Mouse (Mus musculus) cerebellum, postnatal 10 days (tissue): Measurements from ENCODE around the gene C2cd3.
A peak's percentile ranks its signal among the peaks of the same experiment; 100 is the strongest.

ENCODE experiments used
- DNase-seq, 2 experiments: peaks; one replicate each; pipeline ENCODE4 v3.0.0; 2021; ENCODE audit warnings: mixed read lengths in 2 of 2

Gene C2cd3

DNA sequence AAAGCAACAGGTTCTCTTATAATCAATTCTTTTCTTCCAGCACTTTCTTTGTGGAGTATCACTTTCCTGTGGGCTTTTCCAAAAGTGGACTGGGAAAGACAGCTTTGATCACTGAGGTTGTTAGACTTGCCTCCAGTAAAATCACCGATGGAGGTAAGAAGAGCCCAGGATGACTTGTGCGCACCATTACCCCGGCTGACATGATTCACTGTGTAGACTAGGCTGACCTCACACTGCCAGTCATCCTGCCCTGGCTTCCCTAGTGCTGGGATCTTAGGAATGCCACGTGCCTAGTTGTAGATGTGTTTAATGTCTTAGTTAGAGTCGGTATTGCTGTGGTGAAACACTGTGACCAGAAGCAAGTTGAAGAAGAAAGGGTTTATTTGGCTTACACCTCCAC is 35.6 kb downstream of the C2cd3 start:
- no peak for DNase-seq

DNA sequence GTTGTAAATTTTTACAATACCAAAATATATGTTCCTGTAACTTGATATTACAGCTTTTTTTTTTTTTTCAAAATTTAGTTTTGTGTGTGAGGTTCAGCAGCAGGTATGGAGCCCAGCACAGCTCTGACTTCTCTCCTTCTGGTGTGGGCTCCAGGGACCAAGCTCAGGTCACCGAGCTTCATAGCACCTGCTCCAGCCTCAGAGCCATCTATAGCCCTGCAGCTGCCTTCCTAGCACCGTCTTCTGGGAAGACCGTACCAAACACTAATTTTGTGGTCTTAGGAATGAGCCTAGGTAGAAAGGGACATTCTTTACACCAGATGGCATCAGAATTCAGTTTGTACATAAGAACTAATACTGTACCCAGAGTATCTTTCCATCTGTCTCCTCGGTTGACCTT is 36.7 kb downstream of the C2cd3 start:
- no peak for DNase-seq

DNA sequence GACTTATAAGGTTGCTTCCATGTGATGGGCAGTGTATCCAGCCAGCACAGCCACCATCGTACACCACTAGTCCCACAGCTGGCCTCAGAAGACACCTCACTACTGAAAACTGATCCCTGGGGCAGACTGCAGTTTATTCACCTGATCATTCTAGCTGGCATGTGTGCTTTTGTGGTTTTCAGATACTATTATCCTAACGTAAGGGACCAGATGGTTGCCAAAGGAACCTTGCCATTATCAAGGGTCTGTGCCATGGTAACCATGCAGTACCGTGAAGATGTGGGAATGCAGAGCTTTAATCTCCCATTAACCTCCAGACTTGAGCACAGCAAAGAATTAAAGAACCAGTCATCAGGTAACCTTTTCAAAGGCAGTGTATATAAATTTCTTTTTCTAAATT is 53.8 kb downstream of the C2cd3 start:
- DNase-seq = no peak

DNA sequence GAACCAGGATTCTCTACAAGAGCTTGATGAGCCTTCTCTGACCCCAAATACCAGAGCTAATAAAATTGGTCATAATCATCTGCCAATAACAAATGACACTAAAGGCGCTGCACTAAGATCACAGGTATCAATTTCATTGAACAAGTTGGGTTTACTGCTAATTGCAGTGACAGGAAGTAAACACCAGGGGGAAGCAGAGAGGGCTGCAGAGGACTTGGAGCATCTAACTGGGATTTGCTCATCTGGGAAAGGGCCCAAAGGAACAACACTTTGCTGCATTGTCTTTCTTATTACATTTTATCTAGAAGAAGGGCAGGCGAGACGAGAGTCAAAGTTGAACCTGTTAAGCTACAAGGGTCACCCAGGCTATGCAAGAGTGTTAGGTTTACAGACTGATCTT is 57.1 kb downstream of the C2cd3 start:
- DNase-seq = peak; percentile 74 to 79

DNA sequence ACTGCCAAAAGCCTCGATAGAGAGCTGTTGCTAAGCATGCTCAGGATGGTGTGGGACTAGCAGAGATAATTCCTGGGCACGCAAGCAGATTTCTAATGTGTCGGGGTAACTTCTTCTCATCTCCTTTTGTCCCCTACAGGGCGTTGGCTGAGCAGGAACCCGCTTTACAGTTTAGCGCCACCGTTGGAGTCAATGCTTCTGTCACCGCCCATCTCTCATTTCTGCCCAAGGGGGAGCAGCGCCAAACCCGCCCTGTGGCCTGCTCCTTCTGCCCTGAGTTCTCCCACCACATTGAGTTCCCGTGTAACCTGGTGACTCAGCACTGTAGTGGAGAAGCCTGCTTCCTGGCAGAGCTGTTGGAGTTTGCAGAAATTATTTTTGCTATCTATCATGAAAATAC is 57.9 kb downstream of the C2cd3 start:
- DNase-seq = no peak

DNA sequence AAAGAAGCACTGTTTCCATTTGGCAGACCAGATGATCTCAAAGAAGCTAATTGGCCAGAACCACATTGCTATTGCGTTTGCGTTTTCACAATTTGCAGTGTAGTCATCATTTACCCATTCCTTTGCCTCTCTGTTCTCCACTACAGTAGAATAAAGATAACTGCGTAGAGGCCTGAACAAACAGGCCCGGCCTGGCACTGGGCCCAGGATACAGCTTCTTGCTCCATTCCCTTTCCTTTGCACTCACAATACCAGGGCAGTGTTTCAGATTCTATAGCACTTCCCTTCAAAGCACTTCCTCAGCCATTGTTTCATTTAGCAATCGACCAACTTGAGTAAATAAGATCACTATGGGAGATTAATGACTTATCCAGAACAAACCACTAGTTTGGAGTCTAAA is 59.1 kb downstream of the C2cd3 start:
- DNase-seq = peak; percentile 13 to 22

DNA sequence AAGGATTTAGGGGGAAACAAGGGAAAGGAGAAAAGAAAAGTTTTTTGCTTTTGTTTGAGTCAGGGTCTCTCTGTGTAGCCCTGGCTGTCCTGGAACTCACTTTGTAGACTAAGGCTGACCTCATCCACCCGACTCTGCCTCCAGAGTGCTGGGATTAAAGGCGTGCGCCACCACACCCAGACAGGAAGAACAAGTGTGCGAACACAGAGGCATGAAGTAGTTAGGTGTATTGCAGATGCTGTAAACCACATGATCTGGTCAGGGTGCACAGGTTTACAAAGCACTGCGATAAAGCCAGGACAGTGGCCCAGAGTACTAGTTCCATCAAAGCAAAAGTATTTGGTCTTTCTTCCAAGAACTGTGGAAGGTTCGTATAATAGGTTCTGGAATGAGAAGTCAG is 61.3 kb downstream of the C2cd3 start:
- DNase-seq = no peak

DNA sequence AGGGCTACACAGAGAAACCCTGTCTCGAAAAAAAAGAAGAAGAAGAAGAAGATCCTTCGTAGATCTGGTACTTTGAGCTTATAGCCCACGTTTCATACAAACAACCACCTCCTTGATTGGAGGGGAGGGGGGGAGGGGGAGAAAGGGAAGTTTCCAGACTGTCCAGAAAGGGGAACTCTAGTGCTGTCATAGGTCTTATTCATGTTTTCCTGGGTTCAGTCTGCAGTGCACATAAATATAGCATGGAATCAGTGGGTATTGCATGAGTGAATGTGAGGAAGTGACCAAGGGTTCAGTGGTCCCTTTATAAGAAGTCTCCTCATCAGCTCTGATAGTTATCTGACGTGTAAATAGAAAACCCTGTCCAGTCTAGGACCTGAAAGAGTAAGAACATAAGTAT is 71.7 kb downstream of the C2cd3 start:
- no peak for DNase-seq

DNA sequence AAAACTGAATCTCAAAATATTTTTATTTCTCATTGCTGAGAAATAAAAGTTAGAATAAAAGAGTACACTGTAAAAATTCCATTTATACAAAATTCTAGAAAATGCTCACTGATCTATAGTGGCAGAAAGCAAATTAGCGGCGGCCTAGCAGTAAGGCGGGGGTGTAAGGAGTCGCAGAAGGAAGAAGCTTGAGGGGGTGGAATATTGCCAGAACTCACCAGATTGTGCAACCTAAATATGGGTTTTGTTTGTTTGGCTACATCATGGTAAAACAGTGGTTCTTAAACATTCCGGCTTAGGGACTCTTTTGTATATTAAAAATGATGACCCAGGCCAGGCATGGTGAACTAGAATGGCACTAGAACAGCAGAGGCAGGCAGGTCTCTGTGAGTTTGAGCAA is 74.2 kb downstream of the C2cd3 start:
- DNase-seq = no peak

DNA sequence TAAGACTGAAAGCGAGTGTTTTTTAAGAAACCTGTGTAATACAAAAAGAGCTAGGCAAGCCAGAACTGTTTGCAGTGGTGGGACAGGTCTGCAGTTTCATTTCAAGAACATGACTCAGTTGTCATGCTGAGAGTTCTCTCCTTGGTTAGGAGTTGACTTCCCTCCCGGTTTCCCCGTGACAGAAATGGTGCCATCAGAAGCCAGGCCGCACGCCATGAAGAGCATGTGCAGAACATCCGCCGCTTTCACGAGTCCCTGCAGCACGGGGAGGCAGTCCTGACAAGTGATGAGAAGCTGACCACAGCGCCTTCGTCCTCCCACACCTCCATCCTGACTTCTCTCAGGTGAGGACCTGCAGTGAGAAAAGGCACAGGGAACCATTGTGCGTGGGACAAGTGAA is 76.5 kb downstream of the C2cd3 start:
- no peak for DNase-seq

DNA sequence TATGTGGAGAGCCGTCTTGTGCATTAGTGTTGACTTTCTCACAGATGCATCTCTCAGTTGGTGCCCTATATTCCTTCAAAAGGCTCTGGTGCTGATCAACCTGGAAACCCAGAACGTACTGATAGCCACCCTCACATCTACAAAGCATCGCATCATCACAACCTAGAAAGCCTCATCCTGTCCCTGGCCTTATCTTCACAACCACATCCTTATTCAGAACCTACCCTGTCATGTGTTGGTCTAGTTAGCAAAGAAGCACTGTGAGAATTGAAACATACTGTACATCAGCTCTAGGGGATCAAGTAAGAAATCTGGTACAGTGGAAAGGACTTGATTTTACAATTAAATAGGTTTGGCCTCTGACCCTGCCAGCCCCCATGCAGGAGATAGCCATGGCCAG is 77.0 kb downstream of the C2cd3 start:
- DNase-seq = no peak

DNA sequence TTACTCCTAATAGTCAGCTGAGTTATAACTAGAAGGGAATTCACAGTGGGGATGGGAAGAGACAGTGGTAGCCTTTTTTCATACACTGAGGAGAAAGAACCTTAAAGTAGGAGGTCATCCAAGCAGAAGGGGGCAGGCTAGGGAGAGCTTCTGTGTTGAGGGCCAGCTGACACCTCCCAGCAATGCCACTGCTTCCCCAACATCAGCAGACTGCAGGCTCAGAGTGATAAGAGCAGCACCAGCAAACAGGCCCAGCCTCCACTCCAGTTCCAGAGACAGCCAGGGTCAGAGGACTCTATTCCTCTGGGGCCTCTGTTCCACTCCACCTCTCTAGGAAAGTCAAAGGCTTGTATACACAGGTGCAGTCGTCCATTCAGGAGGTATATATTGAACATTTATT is 86.1 kb downstream of the C2cd3 start:
- DNase-seq = no peak

DNA sequence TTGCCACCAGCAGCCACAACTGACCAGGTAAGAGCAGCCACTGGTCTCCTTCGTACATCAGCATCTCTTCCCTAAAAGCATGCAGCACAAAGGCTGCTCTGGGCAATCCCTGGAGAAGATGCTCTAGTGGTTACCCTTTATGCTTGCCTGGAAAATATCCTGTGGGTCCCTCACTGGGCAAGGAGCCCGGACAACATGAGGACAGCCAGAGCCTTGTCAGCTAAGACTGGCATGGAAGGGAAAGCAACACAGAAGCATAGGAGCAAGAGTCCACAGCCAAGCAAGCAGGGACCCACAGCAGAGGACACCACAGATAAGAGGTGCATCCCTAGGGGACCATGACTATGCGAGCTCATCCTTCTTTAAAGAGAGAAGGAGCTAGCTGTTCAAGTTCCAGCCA is 87.8 kb downstream of the C2cd3 start:
- DNase-seq = peak; percentile 70 to 77

DNA sequence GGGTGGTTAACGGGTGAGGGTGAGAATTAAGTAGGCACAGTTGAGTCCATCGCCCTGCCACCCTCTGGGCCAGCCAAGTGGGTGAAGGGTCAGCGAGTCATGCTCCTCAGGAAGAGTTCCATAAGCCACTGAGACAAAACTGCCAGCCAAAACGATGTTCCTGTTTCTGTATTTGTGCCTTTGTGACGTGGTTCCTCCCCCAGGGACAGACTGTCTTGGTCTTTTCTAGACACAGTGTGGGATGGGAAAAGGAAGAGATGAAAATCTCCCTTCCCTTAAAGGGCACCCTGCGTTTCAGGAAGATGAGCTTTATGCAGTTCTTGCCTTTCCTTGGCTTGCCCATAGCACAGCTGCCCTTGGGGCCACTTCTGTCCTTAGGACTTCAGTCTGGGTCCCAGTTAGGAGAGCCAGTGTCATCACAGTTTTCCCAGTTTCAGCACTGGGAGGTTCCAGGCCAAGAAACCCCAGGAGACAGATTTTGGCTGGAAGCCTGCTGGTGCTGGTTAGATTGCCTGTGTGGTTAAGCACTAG is 89.7 kb downstream of the C2cd3 start:
- peak; percentile 36 to 53 for DNase-seq

DNA sequence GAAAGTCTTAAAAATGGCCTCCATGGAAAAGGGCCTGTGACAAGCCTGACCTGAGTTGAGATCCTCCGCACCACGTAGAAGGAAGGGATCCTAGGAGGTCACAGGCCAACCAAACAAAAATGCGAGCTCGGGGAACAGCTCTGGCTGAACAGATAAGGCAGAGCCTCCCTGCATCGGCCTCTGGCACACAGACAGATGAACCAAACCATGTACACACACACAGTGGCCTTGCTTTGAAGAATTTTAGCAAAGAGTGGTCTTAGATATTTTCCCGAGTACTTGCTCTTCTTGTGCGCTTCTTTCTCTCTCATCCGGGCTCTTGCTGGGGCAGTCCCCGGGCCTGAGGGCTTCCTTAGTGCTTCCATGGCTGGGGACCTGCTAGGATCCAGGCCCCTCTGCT is 91.2 kb downstream of the C2cd3 start:
- DNase-seq = no peak

DNA sequence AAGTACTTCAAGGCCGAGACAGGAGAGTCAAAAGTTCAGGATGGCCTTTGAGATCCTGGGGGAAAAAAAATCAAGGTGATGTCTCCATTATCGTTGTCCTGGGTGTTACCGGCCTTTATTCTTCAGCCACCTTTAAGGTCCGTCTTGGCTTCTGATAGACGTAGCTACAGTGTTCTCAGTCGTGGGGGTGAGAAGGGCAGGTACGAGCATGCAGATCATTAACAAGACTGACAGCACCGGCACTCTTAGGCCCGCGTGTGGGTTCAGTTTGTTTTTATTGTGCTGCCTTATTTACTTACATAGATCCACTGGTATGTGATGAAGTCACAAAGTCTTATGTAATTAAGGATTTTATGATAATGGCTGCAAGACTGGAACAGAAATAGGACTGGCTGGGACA is 91.7 kb downstream of the C2cd3 start:
- no peak for DNase-seq

DNA sequence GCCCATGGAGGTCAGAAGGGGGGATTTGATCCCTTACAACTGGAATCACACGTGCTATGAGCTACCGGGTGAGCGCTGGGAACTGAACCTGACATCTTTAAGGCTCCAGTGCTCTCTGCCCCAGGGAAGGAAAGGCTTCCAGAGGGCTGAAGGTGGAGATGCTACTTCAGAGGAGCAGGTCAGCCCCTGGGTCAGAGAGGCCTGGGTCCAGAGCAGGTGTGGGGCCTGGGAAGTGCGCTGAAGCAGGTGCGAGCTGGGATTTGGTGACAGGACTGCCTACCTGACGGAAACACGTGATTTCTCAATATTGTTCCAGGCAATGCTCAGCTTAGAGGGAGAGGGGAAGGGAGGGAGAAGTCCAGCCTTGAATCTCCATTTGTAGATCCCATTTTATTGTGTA is 92.2 kb downstream of the C2cd3 start:
- DNase-seq = no peak

DNA sequence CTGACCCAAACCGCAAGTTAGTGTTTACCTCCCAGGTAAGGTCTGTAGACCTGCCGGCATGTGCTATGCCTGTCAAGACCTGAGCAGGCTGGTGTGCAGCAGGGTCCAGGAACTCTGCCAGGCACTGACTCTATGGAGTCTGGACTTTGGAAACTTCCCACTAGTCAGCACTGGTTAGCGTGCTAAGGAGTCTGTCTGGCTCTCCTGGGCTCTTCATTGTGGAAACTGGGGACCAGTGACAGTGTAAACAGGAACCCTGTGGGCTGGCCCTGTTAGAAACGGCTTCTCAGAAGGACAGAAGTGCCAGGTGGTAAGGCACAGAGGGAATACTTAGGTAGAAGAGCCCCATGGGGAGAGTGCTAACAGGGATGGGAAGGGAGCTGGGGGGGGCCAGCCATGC is 93.2 kb downstream of the C2cd3 start:
- peak; percentile 40 to 55 for DNase-seq

DNA sequence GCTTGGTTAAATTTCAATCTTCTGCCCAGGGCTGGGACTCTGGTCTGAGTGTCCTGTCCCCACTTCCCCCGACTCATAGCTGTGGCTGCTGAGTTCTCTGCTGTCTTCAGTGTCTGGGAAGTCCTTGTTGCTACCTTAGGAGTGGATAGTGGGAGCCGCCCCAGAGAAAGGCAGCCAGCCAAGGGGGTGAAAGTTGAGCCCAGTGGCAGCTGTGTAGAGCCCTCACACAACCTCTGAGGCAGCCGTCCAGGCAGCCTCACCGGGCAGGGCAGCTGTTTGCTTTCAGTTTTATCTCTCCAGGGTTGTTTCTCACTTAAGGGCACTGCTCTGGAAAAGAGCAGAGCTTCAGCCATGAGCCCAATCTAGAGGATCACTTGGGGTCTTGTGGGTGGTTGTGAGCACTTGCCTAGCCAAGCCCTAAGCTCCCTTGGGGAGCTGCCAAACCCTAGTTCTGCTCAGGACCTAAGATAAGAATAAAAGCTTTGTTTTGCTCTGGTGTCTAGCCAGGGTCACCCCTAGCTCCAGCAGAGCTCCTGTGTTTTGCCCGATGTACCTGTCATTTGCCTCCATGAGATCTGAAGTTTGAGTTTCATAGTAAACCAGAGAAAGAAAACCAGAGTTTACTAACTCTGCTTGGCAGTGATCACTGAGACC is 93.8 kb downstream of the C2cd3 start:
- peak; percentile 40 to 54 for DNase-seq

DNA sequence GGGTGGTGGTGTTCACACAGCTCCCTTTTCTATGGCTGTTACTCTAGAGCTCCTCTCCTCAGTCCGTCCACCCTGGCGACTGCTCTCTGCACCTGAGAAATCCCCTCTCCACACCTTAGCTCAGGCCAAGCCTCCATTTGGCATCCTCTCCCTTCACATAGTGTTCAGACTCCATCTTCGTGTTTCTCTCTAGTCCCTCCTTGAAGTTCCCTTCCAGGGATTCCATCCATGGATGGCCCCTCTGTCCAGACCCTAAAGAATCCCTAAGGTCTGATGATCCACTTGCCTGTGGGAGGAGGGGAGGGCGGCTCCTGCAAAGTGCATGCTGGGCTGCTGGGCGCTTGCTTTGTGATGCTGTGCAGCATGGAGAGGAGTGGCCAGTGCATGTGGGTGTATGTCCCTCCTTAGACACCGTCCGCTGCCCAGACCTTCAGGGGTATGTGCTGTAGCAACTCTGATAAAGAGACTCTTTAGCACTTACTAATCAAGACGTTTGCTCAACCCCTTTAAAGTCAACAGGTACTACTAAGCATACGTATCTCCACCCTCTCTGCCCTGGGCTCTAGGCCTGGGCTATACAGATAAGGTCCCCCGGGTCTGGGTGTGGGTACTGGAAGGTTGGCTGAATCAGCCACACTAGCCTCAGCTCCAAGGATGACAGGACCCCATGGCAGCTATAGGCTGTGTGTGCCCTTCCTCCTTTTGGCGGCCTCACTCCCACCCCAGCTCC is 94.9 kb downstream of the C2cd3 start:
- DNase-seq = no peak

DNA sequence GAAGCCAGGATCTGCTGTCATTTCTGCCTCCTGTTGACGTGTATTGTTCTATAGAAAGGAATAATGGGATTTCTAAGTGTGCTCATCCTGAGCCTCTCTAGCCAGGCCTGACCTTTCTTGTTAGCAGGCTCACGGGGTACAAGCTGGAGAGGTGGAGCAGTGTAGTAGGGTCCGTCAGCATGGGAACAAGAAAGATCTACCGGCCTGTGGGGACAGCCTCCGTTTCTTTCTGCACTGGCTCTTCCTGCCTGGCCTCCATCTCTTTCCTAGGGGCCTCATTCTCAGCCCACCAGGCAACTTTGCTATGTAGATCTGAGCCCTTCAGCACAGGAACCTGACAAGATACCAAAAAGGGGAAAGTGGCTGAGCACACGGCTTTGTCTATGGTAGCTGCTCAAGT is 96.7 kb downstream of the C2cd3 start:
- DNase-seq = no peak

DNA sequence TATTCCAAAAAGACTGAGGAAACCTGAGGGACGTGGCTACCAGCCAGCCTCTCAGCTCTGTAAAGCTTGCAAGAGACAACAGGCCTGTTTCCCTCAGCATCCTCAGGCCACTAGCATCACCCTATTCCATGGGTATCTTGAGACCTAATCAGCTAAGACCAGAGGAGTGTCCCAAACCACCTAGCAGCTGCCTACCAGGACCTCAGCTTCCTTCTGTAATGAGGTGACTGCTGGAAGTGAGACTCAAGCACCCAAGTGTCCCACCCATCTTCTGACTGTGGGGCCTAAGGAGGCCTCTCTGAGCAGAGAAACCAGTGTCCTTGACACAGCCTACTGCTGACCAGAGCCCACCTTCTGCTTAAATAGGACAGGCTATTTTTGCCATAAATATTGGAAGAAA is 97.5 kb downstream of the C2cd3 start:
- no peak for DNase-seq

DNA sequence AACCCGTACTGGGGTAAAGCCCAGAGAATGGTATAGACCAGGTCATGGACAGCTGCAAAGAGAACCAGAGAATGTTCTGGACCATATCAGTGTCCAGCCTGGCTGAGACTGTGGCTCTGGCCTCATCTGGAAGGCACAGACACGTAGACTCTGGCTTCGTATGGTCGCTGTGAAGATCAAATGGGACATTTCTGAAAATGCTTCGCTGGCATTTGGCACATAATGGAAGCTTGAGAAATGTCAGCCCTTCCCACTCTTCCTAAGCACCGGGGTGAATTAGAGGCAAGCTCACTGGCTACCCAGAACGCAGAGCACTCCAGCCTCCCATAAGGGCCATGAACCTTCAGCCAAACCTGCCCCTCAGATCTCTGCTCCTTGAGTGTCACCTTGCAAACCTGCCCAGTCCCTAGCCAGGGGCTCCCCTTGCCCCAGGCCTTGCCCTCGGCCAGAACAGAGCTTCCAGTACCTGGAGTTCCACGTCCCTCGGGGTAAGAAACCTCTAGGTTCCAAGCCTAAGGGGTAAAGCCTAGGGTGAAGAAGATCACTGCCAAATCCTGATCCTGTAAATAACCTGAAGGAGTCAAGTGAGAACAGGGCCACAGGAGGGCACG is 98.9 kb downstream of the C2cd3 start:
- DNase-seq = no peak

DNA sequence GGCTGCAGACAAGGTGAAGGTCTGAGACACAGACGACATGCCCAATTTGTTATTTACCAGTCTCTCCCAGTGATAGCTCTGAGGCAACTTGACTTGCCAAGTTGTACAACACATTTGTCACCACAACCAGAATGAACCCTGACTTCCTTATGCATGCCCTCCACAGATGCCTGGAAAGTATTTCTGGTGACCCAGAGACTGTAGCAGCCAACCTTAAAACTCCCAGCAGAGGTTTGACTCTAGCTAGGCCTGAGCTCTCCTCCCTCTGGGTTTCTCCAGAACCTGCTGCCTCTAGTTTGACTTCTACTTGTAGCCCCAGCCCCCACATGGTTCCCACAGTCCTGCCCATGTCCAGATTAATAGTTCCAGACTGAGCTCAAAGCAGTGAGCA is 99.4 kb downstream of the C2cd3 start:
- DNase-seq = no peak
